Mouse (Mus musculus): ENCODE measurements around the gene Kcna10. TPM values are rescaled to one million over a fixed set of nuclear protein-coding genes. Genes with fewer than 3 reads are reported as not detected.

Kcna10 gene
- total RNA-seq, 2 experiments from 2014 or later = not detected

- no peak for TF ChIP-seq CTCF (conservative IDR thresholded peaks at IDR 0.05)
- DNase-seq (ENCODE audit: low spot score in 2 of 2) = no peak
- no peak overlapping the region for H3K27ac ChIP-seq
- no peak overlapping the region for H3K4me3 ChIP-seq
These were observed 55.2 kb downstream of the Kcna10 start for GRCm38 (mm10) chr3:107238051-107238450.

GRCm38 (mm10) chr3:107238471-107238980 is 55.7 kb downstream of the Kcna10 start:
- Histone ChIP-seq H3K4me3 (no peak overlapping the region), H3K27ac (no peak overlapping the region)
- TF ChIP-seq CTCF (conservative IDR thresholded peaks at IDR 0.05) = no peak
- DNase-seq (ENCODE audit: low spot score in 2 of 2) = no peak

- no peak for TF ChIP-seq CTCF (conservative IDR thresholded peaks at IDR 0.05)
- Histone ChIP-seq H3K27ac (no peak within 1 kb of the TSS), H3K4me3 (no peak within 1 kb of the TSS)
- DNase-seq (ENCODE audit: low spot score in 2 of 2) = no peak
These were observed 56.8 kb downstream of the Kcna10 start, which contains the start of gene Prok1 for GRCm38 (mm10) chr3:107239607-107240006. Prok1 (minus strand) TSS chr3:107239707.

- DNase-seq (ENCODE audit: low spot score in 2 of 2) = no peak
- no peak for TF ChIP-seq CTCF (conservative IDR thresholded peaks at IDR 0.05)
- no peak overlapping the region for H3K4me3 ChIP-seq
- H3K27ac ChIP-seq = no peak overlapping the region
These were observed 58.7 kb downstream of the Kcna10 start for GRCm38 (mm10) chr3:107241389-107242094.

Other genes with a start within 250 kb of the Kcna10 start
- gene Kcna3, start 146.9 kb upstream of the Kcna10 start, total RNA-seq (2021) = 10 to 100 TPM; 21.1 to 21.4 TPM
- 10 to 100 TPM; 89.7 to 94.9 TPM for gene Kcna2, start 81.9 kb upstream of the Kcna10 start, total RNA-seq (2021)
- not detected for gene Cym, start 38.7 kb downstream of the Kcna10 start, total RNA-seq (2021)
- gene A630076J17Rik, start 47.6 kb downstream of the Kcna10 start, total RNA-seq (2021) = not detected
- gene Prok1, start 56.7 kb downstream of the Kcna10 start, total RNA-seq (2021) = not detected
- 10 to 100 TPM; 61.4 to 65.2 TPM for gene Lamtor5, start 95.8 kb downstream of the Kcna10 start, total RNA-seq (2021)
- 1 to 10 TPM; 1.2 to 1.4 TPM for gene Slc16a4, start 108.2 kb downstream of the Kcna10 start, total RNA-seq (2021)
- gene Rbm15, start 150.6 kb downstream of the Kcna10 start, total RNA-seq (2021) = 10 to 100 TPM; 26.8 to 30.1 TPM